Mouse (Mus musculus): ENCODE data around the gene Trmu. TPM values are rescaled to one million over a fixed set of nuclear protein-coding genes. Genes with fewer than 3 reads are reported as not detected.

Trmu gene
- polyA plus RNA-seq, 1 experiment: 21.4 TPM

DNA sequence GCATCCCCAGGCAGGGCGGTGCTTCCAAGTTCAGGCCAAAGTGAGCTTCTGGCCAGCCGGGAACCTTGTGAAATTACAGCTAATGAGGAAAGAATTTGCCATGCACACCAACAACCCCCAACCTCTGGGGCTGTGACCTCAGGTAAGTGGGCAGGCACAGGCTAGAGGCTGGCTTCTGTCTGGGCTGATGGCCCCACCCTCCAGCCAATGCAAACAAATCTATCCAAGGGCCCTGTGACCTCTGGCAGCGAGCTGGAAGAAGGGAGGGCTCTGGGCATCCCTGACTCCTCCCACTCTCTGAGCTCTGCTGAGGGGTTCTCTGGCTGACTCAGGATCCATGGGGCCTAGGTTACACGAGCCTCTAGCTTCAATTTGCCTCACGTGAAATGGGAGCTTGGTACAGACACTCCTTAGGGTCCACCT, 56.5 kb downstream of the Trmu start:
- H3K36me3 ChIP-seq (ENCODE audit: control insufficient read depth, insufficient read depth): no peaks in the 10 kb centered on the region
- H3ac ChIP-seq (ENCODE audit: control insufficient read depth, insufficient read length): no peak overlapping the region
- H3K27me3 ChIP-seq (ENCODE audit: control insufficient read depth, insufficient read depth, insufficient read length): peaks cover 50% of the 10 kb centered on the region
- no peak overlapping the region for H3K4me2 ChIP-seq (ENCODE audit: low read depth)
- H3K4me3 ChIP-seq: no peak overlapping the region
- no peaks in the 10 kb centered on the region for H3K79me2 ChIP-seq (ENCODE audit: control insufficient read depth, insufficient read depth)
- TF ChIP-seq TCF12 (IDR thresholded peaks at IDR 0.05; ENCODE audit: insufficient read depth, poor library complexity, severe bottlenecking) (no peak), REST (IDR thresholded peaks at IDR 0.05; ENCODE audit: insufficient read depth, insufficient read length) (no peak), MYOD1 (IDR thresholded peaks at IDR 0.05; ENCODE audit: control insufficient read depth in 1 of 3, insufficient read length in 2 of 3, low read depth in 2 of 3) (no peak), USF1 (IDR thresholded peaks at IDR 0.05; ENCODE audit: low read depth) (no peak), CEBPB (IDR thresholded peaks at IDR 0.05; ENCODE audit: insufficient read depth, poor library complexity, severe bottlenecking) (no peak), POLR2A (IDR thresholded peaks at IDR 0.05; ENCODE audit: insufficient read length, low read depth) (no peak), SRF (IDR thresholded peaks at IDR 0.05; ENCODE audit: control insufficient read depth, insufficient read length, low read depth) (no peak), E2F4 (IDR thresholded peaks at IDR 0.05; ENCODE audit: insufficient read depth) (no peak), MYOG (IDR thresholded peaks at IDR 0.05; ENCODE audit: control insufficient read depth in 1 of 3, insufficient read depth in 1 of 3, insufficient read length in 2 of 3, low read depth in 2 of 3) (no peak), TCF3 (IDR thresholded peaks at IDR 0.05; ENCODE audit: insufficient read length, low read depth) (no peak), MAX (IDR thresholded peaks at IDR 0.05; ENCODE audit: low read depth) (no peak), POLR2AphosphoS2 (IDR thresholded peaks at IDR 0.05; ENCODE audit: insufficient read length, low read depth) (no peak)

Other genes starting within 250 kb of the Trmu start
- gene Ppara, start 144.3 kb upstream of the Trmu start, polyA plus RNA-seq (2012; fragmentation: generic; extraction: Trizol): 0.12 TPM
- 25.1 TPM for gene Cdpf1, start 67.6 kb upstream of the Trmu start, polyA plus RNA-seq (2012; fragmentation: generic; extraction: Trizol)
- not detected for gene Pkdrej, start 57.6 kb upstream of the Trmu start, polyA plus RNA-seq (2012; fragmentation: generic; extraction: Trizol)
- 0.12 TPM for gene Ttc38, start 47.0 kb upstream of the Trmu start, polyA plus RNA-seq (2012; fragmentation: generic; extraction: Trizol)
- gene Gtse1, start 19.6 kb upstream of the Trmu start, polyA plus RNA-seq (2012; fragmentation: generic; extraction: Trizol): 18.0 TPM
- gene Celsr1, start 154.5 kb downstream of the Trmu start, polyA plus RNA-seq (2012; fragmentation: generic; extraction: Trizol): 0.06 TPM
- gene Gramd4, start 178.4 kb downstream of the Trmu start, polyA plus RNA-seq (2012; fragmentation: generic; extraction: Trizol): 15.0 TPM

All from myocyte (in vitro differentiated cells).